Mouse (Mus musculus): ENCODE results near the gene Strada.
A peak's percentile ranks its signal among the peaks of the same experiment; 100 is the strongest.
"Not testable (repeated sequence)": the region's sequence is repeated elsewhere in the genome, so short reads cannot be mapped to it uniquely, and the experiment has no call there.

The Strada gene

DNA sequence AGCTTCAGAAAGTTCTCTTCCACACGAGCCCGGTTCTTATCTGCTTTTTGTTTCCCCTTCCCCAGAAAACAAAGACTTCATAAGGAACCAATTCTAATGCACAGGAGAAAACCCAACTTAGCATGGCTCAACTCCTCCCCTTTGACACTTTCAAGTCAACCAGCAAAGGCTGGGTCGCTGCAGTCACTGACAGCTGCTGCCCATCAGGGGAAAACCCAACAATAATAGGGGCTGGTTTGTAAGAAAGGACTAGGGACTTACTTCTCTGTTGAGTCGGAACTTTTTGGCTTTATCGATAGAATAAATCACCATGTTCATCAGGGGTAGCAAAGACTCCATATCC, at the start of gene Strada:
Gene Strada, minus strand, starts transcription at position 46 of the 343 bp plus-strand sequence.
- DNase-seq (ENCODE audit: low spot score in 2 of 2): no peak

DNA sequence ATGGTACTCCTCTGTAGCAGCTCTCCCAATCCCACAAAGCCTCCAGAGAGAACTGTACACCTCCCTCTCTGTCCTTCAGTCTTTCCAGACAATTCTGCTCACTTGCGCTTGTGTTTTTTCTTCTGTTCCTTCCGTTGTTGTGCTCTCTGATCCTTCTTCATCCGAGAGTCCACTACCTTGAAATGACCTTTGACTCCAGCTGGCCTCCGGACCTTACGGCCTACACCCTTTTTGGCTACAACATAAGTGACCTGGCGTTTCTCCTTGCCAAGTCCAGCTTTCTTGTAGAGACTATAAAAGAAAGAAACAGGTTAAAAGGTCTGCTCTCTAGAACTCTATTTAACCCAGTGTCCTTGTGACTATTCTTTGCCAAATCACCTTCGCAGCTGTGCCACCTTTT, 47.4 kb upstream of the Strada start:
- DNase-seq (ENCODE audit: low spot score in 2 of 2): no peak

DNA sequence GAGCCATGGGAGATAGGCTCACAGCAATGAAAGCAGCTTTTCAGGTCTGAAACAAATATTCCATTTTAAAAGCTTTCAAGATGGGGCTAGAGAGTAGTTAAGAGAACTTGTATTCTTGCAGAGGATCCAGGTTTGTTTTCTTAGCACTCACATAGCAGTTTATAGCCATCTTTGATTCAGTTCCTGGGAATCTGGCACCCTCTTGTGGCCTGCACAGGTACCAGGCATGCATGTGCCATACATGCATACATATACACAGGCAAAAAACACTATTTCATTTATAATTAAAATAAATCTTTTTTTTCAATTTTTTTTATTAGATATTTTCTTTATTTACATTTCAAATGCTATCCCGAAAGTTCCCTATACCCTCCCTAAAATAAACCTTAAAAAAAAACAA, 44.9 kb upstream of the Strada start:
- DNase-seq (ENCODE audit: low spot score in 2 of 2): peak in 1 of 2 experiments; percentile 53

DNA sequence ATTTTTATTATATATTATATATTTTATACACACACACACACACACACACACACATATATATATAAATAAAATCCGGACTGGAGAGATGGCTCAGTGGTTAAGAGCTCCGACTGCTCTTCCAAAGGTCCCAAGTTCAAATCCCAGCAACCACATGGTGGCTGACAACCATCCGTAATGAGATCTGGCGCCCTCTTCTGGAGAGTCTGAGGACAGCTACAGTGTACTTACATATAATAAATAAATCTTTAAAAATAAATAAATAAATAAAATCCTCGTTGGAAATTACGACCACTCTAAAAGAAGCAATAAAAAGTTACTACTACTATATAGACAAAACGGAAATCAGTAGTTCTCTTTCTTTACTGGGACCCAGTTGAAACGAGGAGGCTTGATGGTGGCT, 32.0 kb upstream of the Strada start:
- not testable (repeated sequence) for DNase-seq (ENCODE audit: low spot score in 2 of 2)

DNA sequence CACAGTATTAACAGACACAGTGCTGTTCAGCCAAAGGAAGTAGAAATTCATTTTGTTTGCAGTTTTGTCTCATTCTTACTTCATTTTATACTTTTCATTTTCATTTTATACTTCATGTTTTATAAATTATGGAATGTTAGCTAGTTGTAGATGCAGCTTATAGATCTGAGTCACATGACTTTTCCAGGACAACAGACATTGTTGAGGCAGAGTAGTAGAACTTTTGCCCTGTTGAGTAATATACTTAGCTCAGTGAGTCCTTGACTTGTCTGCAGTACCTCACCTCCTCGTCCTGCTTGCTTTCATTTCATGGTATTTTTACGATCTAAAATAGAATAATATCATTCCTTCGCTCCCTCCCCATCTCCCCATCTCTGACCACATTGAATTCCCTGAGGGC, 18.6 kb upstream of the Strada start:
- no peak for DNase-seq (ENCODE audit: low spot score in 2 of 2)

DNA sequence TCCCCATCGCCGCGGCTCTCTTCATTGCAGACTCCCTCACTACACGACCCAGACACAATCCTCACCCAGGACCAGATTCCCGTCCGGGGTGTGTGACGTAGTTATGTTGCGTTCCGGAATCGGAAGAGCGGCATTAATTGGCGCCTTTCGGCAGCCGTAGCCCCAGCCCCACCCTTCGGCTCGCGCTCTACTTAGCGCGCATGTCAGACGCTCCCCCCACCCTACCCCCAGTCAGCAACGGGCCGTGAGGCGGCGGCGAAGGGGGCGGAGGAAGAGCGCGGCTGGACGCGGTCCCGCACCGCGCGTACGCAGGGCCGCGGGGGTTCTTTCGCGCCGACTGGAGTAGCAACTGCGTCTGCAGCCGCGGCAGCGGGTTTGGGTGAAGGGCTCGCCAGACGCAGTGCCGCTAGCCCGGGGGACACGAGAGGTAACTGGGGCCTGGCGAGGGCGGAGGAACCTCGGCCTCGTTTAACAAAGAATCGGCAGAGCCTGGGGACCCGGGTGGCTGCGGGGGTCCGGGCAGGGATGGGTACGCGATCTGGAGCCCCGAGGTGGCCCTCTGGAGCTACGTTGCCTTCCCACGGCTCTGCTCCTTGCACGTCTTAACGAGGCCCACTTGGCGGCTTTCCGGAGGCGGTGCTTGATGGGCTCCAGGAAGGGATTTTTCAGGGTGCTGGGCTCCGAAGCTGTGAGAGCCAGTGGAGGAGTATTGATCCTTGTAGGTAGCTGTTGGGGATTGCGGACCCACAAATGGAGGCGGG, 14.9 kb upstream of the Strada start, which contains the start of gene Ddx42:
Gene Ddx42, plus strand, starts transcription at position 197 of the 761 bp plus-strand sequence.
- peak; percentile 84 to 92 for DNase-seq (ENCODE audit: low spot score in 2 of 2)

DNA sequence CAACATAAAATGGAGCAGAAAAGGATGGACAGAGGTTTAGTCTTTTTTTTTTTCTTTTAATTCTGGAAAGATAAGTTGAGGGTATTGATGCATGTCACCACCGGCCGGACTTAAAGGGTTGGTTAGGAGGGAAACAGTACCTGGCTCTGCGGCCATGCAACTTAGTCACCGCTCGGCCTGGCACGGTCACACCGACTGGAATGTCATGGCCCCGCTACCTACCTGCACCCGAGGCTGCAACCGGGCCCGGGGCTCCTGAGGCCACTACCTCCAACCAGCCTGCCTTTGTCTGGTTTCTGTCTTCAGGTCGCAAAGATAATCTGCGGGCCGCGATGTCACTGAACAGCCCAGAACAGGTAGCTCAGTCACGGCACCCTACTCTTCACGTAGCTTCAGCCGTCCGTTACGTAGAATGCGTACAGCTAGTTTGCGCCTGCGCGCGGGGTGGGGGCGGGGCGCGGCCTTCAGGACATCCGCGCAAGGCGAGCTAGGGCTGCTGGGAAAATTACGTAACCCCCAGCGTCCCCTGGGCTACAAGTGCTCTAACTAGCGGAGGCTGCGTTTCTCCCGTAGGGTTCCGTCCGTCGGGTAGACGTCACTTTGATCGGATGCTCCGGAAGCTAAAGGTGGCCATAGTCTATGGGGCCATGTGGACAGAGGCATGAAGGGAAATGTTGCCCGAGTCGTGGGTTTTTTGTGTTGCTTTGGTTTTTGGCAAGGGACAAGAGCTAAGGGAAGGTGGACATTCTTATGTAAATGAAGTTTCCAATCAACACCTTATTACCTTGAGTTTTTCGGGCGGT, 14.2 kb upstream of the Strada start, which contains the start of gene Ccdc47:
Gene Ccdc47, minus strand, starts transcription at position 418 of the 803 bp plus-strand sequence.
- peak; percentile 84 to 94 for DNase-seq (ENCODE audit: low spot score in 2 of 2)

DNA sequence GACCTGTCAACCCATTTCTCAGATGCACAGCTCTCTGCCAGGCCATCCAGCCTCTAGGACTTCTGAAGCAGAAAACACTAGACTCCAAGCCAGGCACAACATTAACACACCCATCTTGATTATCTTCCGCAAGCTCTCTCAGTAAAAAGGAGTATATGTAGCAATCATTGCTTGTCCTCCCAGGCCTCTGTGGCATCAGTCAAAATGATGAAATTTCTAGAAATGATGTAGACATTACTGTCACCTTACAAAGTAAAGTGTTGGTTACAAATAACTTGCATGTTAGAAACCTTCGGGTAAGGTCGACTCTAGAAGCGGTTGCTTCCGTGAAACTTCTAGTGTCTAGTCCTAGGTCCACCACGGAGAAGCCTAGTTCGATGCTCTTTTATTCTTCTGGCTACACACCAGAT, 13.5 kb upstream of the Strada start:
- no peak for DNase-seq (ENCODE audit: low spot score in 2 of 2)

DNA sequence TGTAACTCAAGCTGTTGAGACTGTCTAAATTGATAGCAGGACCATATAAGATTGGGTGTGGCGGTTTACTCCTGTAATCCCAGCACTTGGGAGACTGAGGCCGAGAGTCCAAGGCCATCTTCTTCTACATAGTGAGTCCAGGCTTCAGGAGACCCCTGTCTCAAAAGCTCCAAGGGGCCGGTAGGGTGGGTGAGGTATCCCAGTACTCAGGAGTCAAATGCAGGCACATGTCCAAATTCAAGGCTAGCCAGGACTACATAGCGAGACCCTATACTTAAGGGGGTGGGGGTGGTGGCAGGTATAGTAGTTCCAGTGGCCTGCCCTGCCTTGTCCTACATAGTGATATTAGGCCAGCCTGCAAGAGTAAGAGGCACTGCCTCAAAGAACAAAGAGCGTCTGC, 12.9 kb upstream of the Strada start:
- DNase-seq (ENCODE audit: low spot score in 2 of 2): no peak

DNA sequence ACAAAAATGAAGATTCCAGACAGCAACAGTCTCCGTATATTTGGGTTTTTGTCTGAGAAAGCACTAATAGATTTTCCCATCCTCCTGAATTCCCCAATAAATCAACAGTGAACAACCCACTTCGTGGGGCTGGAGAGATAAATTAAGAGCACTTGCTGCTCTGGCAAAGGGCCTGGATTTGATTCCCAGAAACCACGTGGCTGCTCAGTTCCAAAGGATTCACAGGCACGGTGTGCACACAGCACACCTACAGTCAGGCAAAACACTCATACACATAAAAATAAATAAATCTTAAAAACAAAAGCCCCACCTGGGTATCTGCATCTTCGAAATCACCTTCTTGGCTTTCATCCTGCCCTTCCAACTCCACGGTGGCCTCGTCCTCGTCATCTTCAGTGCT, 10.8 kb upstream of the Strada start:
- DNase-seq (ENCODE audit: low spot score in 2 of 2): no peak

DNA sequence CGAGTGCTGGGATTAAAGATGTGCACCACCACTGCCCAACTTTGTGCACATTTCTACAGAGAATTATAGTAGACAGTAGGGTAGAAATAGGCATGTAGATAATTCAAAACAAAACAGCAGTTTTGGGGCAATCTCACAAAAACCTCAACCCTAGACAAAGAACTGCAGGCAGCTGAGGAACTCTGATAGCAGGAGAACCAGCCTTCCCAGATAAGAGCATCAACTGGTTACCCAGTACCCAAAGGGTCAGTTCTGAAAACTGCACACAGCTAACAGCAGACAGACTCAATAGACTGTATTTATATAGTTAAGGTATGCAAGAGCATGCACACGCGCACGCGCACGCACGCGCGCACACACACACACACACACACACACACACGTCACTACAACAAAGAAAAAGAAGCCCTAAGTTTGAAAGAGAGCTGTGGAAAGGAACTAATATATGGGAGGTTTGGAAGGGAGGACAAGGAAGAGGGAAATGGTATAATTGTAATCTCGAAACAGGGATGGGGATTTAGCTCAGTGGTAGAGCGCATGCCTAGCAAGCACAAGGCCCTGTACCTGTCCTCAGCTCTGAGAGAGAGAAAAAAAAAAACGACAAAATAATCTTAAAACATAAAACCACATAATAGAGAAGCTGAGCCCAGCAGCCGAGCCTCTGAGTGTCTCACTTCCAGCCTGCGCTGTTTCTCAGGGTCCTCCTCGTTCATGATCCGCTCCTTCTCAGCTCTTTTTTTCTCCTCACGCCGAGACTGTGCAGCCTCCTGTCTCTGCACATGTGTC, 438 bp downstream of the Strada start:
- no peak for DNase-seq (ENCODE audit: low spot score in 2 of 2)

DNA sequence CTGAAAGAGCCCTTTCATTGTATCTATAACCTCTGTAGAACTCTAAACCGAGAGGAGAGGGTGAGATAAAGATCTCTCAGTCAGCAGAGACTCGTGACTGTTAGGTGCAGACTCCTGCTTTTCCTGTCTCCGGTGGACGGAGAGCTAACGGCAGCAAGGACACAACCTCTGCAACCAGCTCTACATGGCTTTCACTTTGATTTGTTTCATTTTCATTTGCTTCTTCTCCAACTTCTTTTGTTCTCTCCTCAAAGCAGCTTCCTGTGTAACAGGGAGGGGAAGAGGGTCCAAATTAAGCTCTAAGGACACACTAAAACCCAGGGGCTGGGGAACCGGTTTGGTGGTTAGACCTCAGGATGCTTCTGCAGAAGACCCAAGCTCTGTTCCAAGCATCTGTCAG, 1.2 kb downstream of the Strada start:
- DNase-seq (ENCODE audit: low spot score in 2 of 2): no peak

DNA sequence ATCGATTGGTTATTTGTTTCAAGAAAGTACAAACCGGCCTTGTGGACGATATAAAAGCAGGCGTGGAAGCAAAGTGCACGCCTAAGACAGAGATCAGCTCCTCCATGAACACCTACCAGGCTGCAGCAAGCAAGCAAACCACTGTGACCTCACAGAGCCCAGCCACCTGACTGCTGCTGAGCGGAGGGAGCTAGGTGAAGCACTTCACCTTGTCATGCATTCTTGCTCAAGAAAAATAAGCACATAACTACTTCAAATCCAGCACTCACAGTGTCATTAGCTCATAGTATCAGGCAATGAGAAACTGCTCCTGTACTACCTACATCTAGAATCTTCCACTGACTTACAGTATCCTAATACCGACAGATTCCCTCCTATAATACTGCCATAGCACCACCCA, 2.0 kb downstream of the Strada start:
- not testable (repeated sequence) for DNase-seq (ENCODE audit: low spot score in 2 of 2)

DNA sequence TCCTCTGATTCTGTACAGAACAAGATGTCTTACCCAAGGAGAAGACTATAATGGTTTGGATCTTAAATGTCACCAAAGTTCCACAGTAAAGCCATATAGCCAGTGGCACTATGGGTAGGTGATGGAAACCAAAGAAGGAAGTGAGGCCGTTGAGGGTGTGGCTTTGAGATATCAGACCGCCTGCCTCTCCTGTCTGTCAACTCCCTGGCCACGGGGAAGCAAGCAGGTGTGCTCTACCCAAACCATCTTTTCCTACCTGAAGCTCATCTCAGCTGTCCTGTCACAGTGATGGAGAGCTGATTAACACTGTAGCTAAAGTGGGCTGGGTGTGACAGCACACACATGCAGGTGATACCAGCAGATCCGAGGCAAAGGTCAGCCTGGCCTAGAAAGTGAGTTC, 3.7 kb downstream of the Strada start:
- DNase-seq (ENCODE audit: low spot score in 2 of 2): no peak

DNA sequence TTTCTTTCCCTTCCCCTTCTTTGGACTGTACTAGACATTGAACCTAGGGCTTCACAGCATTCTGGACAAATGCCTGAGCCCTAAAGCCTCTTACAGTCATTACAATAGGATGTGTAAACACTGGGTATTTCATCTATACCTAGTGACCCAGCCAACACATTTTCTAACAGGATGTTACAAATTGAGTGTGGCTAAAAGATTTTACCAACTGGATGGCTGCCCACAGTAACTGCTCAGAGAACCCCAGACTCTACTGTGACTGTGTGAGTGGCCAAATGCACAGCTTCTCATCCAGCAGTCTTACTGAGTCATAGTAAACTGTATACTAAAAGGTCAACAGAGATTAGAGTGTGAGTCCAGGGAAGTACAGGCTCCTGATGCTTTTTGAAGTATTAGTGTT, 6.6 kb downstream of the Strada start:
- no peak for DNase-seq (ENCODE audit: low spot score in 2 of 2)

DNA sequence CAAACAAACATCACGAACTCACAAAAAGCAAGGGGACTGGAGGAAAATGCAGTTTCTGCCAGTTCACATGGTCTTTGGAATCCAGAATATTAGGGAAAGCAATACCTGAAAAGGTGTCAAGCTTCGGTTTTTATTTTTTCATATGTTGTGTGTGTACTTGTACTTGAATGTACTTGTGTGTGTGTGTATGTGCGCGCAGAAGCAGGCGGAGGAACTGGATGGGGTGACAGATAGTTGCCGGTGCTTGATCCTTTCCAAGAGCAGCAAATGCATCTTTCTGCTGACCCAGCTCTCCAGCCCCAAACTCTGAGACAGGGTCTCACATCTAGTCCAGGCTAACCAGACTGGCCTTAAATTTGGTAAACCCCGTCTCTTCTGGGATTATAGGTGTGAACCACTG, 7.1 kb downstream of the Strada start:
- DNase-seq (ENCODE audit: low spot score in 2 of 2): no peak

DNA sequence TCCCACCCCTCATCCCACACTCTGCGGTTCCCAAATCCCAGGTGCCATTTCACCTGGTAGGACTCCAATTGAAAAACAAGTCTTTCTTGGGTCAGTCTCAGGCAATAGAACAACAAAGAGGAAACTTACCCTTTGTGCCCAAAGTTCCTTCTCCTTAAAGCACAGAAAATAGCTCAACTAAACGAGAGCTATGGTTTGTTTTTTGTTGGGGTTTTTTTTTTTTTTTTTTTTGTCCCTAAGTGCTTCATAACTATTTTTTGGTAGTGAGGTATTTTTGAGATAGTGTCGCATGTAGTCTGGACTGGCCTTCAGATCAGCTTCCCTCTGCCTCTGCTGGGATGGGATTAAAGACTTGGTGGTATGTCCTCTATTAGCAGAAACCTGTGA, 7.8 kb downstream of the Strada start:
- no peak for DNase-seq (ENCODE audit: low spot score in 2 of 2)

DNA sequence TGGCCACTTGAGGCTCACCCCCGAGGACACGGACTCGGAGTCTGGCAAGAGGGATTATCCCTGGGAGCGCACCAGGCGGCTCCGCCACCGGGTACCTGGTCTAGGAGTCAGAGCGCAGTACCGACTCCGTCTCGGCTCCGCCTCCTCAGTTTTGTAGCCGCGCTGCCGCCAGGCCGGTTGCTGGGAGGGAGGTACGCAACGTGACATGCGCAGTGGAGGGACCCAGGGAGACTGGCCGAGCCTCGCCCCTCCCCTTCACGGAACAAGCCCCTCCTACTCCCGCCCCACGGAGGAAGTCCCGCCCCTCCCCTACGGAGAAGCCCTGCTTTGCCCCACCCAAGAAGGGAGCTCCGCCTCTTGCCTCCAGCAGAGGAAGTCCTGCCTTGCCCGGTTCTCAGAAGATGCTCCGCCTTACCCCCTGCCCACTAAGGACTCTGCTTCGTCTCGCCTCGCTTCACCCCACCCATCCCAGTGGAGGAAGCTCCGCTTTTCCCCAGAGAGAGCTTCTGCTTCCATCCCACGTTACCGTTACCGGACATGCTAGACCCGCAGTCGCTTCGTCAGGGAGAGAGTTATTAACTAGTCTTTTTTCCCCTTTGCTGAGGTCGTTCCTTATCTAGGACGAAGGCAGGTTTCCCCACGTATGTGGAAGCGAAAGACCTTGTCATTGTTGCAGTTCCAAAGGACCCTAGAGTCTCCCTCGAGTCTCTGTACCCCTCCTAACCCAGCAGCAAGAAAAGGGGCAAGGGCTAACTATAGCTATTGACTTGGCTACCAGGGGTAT, 8.4 kb downstream of the Strada start:
- peak; percentile 93 to 99 for DNase-seq (ENCODE audit: low spot score in 2 of 2)

DNA sequence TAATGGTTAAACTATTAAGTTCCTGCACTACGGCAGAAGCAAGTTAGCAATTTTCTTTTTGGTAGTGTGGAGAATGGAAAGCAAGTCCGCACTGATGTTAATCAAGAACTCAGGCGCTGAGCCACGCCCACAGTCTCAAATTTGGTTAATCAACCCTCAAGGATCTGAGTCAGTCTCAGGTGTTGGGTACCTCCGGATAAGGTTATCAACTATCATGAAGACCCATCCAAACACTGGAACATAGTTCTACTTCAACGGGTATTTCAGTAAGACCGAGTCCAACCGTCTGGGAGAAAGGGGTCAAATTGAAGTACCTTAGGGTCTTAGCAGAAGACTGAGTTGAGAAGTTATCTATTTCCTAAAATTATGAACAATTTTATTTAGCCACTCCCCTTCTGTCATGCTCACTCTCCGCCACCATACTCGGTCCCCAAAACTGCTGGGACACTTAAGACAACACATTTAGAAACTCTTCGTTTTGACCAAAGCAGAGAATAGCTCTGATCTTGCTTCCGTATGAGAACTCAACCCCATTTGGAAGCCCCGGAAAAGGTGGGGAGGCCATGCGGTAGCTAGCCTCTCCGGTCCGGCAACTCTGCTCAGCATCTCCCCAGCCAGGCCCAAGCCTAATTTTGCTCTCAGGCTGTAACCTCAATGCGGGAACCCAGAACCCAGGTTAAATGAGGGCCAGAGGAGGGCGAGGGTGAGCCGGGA, 9.2 kb downstream of the Strada start:
- DNase-seq (ENCODE audit: low spot score in 2 of 2): peak in 1 of 2 experiments; percentile 30

DNA sequence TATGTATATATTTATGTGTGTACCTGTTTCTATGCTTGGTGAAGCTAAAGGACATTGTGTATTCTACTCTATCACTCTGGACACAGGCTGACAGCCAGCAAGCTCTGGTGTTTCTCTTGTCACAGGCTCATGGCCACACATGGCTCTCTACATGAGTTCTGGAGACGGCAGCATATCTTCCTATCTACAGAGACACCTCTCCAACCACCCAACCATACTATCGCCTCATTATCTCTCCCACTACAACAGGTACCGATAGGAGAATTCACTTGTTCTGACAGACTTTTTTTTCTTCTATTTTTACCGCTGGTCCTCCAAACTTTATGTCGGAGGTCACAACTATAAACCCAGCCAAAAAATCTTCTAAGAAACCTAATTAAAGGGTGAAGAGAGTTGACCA, 9.7 kb downstream of the Strada start:
- DNase-seq (ENCODE audit: low spot score in 2 of 2): no peak

DNA sequence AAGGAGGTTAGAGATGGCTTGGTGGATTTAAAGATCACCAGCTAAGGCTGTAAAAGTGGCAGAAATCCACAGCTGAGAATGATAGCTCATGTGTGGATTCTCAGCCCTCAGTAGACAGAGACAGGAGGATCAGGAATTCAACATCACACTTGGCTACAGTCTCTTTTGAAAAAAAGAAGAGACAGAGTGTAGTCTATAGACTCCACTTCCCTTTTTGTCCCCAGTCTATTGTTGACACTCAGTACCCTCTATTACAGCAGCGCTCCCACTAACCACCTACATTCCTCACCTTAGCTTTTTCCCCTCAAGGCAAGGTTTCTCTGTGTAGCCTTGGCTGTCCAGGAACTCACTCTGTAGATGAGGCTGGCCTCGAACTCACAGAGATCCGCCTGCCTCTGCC, 10.3 kb downstream of the Strada start:
- DNase-seq (ENCODE audit: low spot score in 2 of 2): no peak
